ENCODE assay signal across 10 mouse cellular contexts in the genomic region with DNA sequence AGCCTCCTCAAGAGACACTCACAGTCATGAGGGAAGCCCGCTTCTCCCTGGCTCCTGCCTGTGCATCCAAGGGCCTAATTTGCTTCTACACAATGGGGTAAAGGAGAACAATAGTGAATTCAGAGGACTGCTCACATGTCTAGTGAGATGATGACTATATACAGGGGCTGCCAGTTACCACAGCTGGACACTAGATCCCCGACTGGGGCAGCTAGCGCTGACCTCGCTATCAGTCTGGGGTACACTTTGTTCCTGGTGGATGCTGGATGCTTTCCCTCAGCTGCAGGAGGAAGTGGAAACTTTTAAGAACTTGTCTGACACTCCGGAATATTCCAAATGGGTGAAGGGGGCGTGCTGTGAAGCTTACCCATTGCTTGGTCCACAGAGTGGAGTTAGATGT.
DNase-seq lines count a peak whose midpoint lies in the region; ATAC-seq lines count a peak whose summit lies in the region.
"Had no signal": no experiment of that assay in that cellular context is flagged by ENCODE, and none has a peak within 500 bp of the region (broad histone marks: within the 10 kb centered on the region; RNA-seq: fewer than 3 reads in every experiment).

No protein-coding gene starts in this region.

- peak; percentile 24 for DNase-seq in hindbrain, embryonic 11.5 days (ENCODE audit: low spot score)
- peak; percentile 24 for DNase-seq in midbrain, embryonic 10.5 days (ENCODE audit: low spot score)
- DNase-seq in telencephalon, adult 2 months (ENCODE audit: low read depth, low spot score): peak; percentile 70
- DNase-seq in B cell, adult 2 months: no peak
- DNase-seq: thymus, postnatal 36 days had no signal

- no peak overlapping the region for H3K27ac ChIP-seq in hindbrain, embryonic 11.5 days (ENCODE audit: low read depth, low read length)
- no peak overlapping the region for H3K27ac ChIP-seq in hindbrain, embryonic 12.5 days
- no peak overlapping the region for H3K27ac ChIP-seq in midbrain, embryonic 10.5 days (replicated peaks)
- H3K27ac ChIP-seq in midbrain, embryonic 15.5 days: no peak overlapping the region
- H3K27ac ChIP-seq in heart, embryonic 13.5 days (replicated peaks): peak overlapping the region; percentile 68
- H3K27ac ChIP-seq: lung, embryonic 15.5 days; neural tube, embryonic 12.5 days had no signal

- no peak overlapping the region for H3K9ac ChIP-seq in hindbrain, embryonic 11.5 days (ENCODE audit: low read depth, low read length)
- H3K9ac ChIP-seq in hindbrain, embryonic 12.5 days: no peak overlapping the region
- H3K9ac ChIP-seq in midbrain, embryonic 15.5 days: no peak overlapping the region
- H3K9ac ChIP-seq in heart, embryonic 13.5 days: no peak overlapping the region
- H3K9ac ChIP-seq: lung, embryonic 15.5 days; neural tube, embryonic 12.5 days had no signal

- 42% methylated on average over 6 of the region's 6 CpGs for WGBS in hindbrain, embryonic 11.5 days
- 48% methylated on average over 6 of the region's 6 CpGs for WGBS in hindbrain, embryonic 12.5 days
- 64% methylated on average over 6 of the region's 6 CpGs for WGBS in midbrain, embryonic 10.5 days
- 38% methylated on average over 6 of the region's 6 CpGs for WGBS in midbrain, embryonic 15.5 days
- 65% methylated on average over 6 of the region's 6 CpGs for WGBS in heart, embryonic 13.5 days

- ATAC-seq in hindbrain, embryonic 11.5 days (ENCODE audit: low FRiP score): peak; percentile 61
- no peak for ATAC-seq in hindbrain, embryonic 12.5 days (ENCODE audit: low FRiP score)
- no peak for ATAC-seq in midbrain, embryonic 15.5 days (replicated peaks)
- no peak for ATAC-seq in heart, embryonic 13.5 days (ENCODE audit: extremely low read depth, insufficient number of reproducible peaks, low FRiP score, low TSS enrichment)

- no peaks in the 10 kb centered on the region for H3K9me3 ChIP-seq in hindbrain, embryonic 11.5 days (ENCODE audit: control insufficient read depth, low read length)
- no peaks in the 10 kb centered on the region for H3K9me3 ChIP-seq in hindbrain, embryonic 12.5 days (replicated peaks)
- H3K9me3 ChIP-seq in midbrain, embryonic 10.5 days (replicated peaks): no peaks in the 10 kb centered on the region
- no peaks in the 10 kb centered on the region for H3K9me3 ChIP-seq in midbrain, embryonic 15.5 days
- H3K9me3 ChIP-seq in heart, embryonic 13.5 days: peaks cover 10% of the 10 kb centered on the region; the same call in 1 of the 2 replicates
- H3K9me3 ChIP-seq: lung, embryonic 15.5 days; neural tube, embryonic 12.5 days had no signal

- H3K4me2 ChIP-seq in hindbrain, embryonic 11.5 days (replicated peaks; ENCODE audit: low read depth, low read length): no peak overlapping the region
- H3K4me2 ChIP-seq in hindbrain, embryonic 12.5 days (replicated peaks): no peak overlapping the region
- no peak overlapping the region for H3K4me2 ChIP-seq in midbrain, embryonic 15.5 days
- no peak overlapping the region for H3K4me2 ChIP-seq in heart, embryonic 13.5 days
- H3K4me2 ChIP-seq: lung, embryonic 15.5 days; neural tube, embryonic 12.5 days had no signal

- H3K27me3 ChIP-seq in hindbrain, embryonic 11.5 days (ENCODE audit: control insufficient read depth, insufficient read depth, low read length): no peaks in the 10 kb centered on the region
- no peaks in the 10 kb centered on the region for H3K27me3 ChIP-seq in hindbrain, embryonic 12.5 days
- H3K27me3 ChIP-seq in midbrain, embryonic 10.5 days (ENCODE audit: low read depth, poor library complexity, severe bottlenecking): no peaks in the 10 kb centered on the region
- no peaks in the 10 kb centered on the region for H3K27me3 ChIP-seq in midbrain, embryonic 15.5 days (replicated peaks)
- no peaks in the 10 kb centered on the region for H3K27me3 ChIP-seq in heart, embryonic 13.5 days (replicated peaks)
- H3K27me3 ChIP-seq: lung, embryonic 15.5 days; neural tube, embryonic 12.5 days had no signal

- H3K4me1 ChIP-seq in hindbrain, embryonic 11.5 days (replicated peaks; ENCODE audit: control insufficient read depth, insufficient read depth, low read length): peaks cover 2% of the 10 kb centered on the region; the same call in 1 of the 2 replicates
- no peaks in the 10 kb centered on the region for H3K4me1 ChIP-seq in hindbrain, embryonic 12.5 days
- H3K4me1 ChIP-seq in midbrain, embryonic 10.5 days: peaks cover 12% of the 10 kb centered on the region
- H3K4me1 ChIP-seq in midbrain, embryonic 15.5 days: no peaks in the 10 kb centered on the region
- H3K4me1 ChIP-seq in heart, embryonic 13.5 days: peaks cover 19% of the 10 kb centered on the region
- H3K4me1 ChIP-seq: lung, embryonic 15.5 days; neural tube, embryonic 12.5 days had no signal

- H3K36me3 ChIP-seq in hindbrain, embryonic 11.5 days (ENCODE audit: control insufficient read depth, insufficient read depth, low read length): no peaks in the 10 kb centered on the region
- no peaks in the 10 kb centered on the region for H3K36me3 ChIP-seq in hindbrain, embryonic 12.5 days
- no peaks in the 10 kb centered on the region for H3K36me3 ChIP-seq in midbrain, embryonic 10.5 days
- H3K36me3 ChIP-seq in midbrain, embryonic 15.5 days (replicated peaks): no peaks in the 10 kb centered on the region
- peaks cover 16% of the 10 kb centered on the region for H3K36me3 ChIP-seq in heart, embryonic 13.5 days
- H3K36me3 ChIP-seq: lung, embryonic 15.5 days; neural tube, embryonic 12.5 days had no signal

- H3K4me3 ChIP-seq in hindbrain, embryonic 11.5 days (ENCODE audit: low read depth, low read length): no peak overlapping the region
- H3K4me3 ChIP-seq in hindbrain, embryonic 12.5 days: no peak overlapping the region
- no peak overlapping the region for H3K4me3 ChIP-seq in midbrain, embryonic 10.5 days
- H3K4me3 ChIP-seq in midbrain, embryonic 15.5 days: no peak overlapping the region
- no peak overlapping the region for H3K4me3 ChIP-seq in heart, embryonic 13.5 days
- H3K4me3 ChIP-seq: lung, embryonic 15.5 days; neural tube, embryonic 12.5 days had no signal

Comparison
In these comparisons a context has a peak if more than half of its experiments do, and no peak if none do; other contexts are left out.
1. DNase-seq: peak in hindbrain, embryonic 11.5 days (single experiment), midbrain, embryonic 10.5 days (single experiment) and telencephalon, adult 2 months (single experiment); none in B cell, adult 2 months (0 of 2).